Comparison of ENCODE assay signal across 18 mouse cellular contexts in the genomic region with DNA sequence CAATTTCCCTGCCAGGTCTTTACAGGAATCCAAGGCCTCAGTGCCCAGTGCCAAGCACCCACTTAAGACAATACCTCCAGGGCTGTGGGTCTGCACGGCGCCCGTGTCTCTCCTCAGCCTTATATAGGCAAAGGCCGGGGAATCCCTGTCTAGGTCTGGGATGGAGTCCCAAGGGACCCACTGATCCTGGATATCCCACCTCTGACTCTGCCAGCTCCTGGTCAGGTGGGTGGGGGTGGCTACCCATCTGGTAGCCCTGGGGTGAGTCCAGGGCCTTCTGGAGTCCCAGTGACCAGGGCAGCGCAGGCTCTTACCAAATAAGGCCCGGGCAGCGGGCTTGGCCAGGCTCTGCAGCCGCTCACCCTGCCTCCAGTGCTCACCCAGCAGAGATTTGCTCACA. TPM values are rescaled to one million over a fixed set of nuclear protein-coding genes. Genes with fewer than 3 reads are reported as not detected.
DNase-seq lines count a peak whose midpoint lies in the region; ATAC-seq lines count a peak whose summit lies in the region.
"Had no signal": no experiment of that assay in that cellular context is flagged by ENCODE, and none has a peak within 500 bp of the region (broad histone marks: within the 10 kb centered on the region; RNA-seq: fewer than 3 reads in every experiment).

No protein-coding gene starts in this region.

- H3K27ac ChIP-seq in forebrain, embryonic 13.5 days = no peak overlapping the region
- H3K27ac ChIP-seq in forebrain, embryonic 14.5 days (ENCODE audit: low read depth, low read length) = no peak overlapping the region
- H3K27ac ChIP-seq in neural tube, embryonic 11.5 days (ENCODE audit: low read depth, low read length) = no peak overlapping the region
- H3K27ac ChIP-seq in heart, embryonic 10.5 days = peak overlapping the region; percentile 65
- H3K27ac ChIP-seq: hindbrain, embryonic 13.5 days; intestine, embryonic 15.5 days; macrophage had no signal

- peak overlapping the region; percentile 1; the same call in 1 of the 2 replicates for H3K9ac ChIP-seq in forebrain, embryonic 13.5 days
- H3K9ac ChIP-seq in forebrain, embryonic 14.5 days (ENCODE audit: low read length) = no peak overlapping the region
- no peak overlapping the region for H3K9ac ChIP-seq in neural tube, embryonic 11.5 days (ENCODE audit: low read length)
- H3K9ac ChIP-seq: hindbrain, embryonic 13.5 days; intestine, embryonic 15.5 days; lung, embryonic 15.5 days had no signal

- no peaks in the 10 kb centered on the region for H3K9me3 ChIP-seq in forebrain, embryonic 13.5 days (replicated peaks)
- no peaks in the 10 kb centered on the region for H3K9me3 ChIP-seq in forebrain, embryonic 14.5 days (replicated peaks; ENCODE audit: control insufficient read depth, low read length)
- H3K9me3 ChIP-seq in neural tube, embryonic 11.5 days (ENCODE audit: control insufficient read depth, low read length) = no peaks in the 10 kb centered on the region
- H3K9me3 ChIP-seq in heart, embryonic 10.5 days = no peaks in the 10 kb centered on the region
- H3K9me3 ChIP-seq: hindbrain, embryonic 13.5 days; intestine, embryonic 15.5 days; lung, embryonic 15.5 days had no signal

- intact Hi-C loops in heart, postnatal 14 days (cut with DNase I) = no loop called here

- no peaks in the 10 kb centered on the region for H3K27me3 ChIP-seq in forebrain, embryonic 13.5 days
- H3K27me3 ChIP-seq in forebrain, embryonic 14.5 days (replicated peaks; ENCODE audit: control insufficient read depth, insufficient read depth, low read length) = no peaks in the 10 kb centered on the region
- H3K27me3 ChIP-seq in neural tube, embryonic 11.5 days (ENCODE audit: control insufficient read depth, insufficient read depth, low read length) = no peaks in the 10 kb centered on the region
- no peaks in the 10 kb centered on the region for H3K27me3 ChIP-seq in heart, embryonic 10.5 days (ENCODE audit: insufficient read depth, poor library complexity, severe bottlenecking)
- H3K27me3 ChIP-seq: intestine, embryonic 15.5 days; lung, embryonic 15.5 days had no signal

- no peak for ATAC-seq in forebrain, embryonic 13.5 days
- ATAC-seq in forebrain, embryonic 14.5 days = no peak
- ATAC-seq in neural tube, embryonic 11.5 days (ENCODE audit: insufficient read depth, low FRiP score, low TSS enrichment) = no peak
- ATAC-seq: intestine, embryonic 15.5 days had no signal

- H3K4me2 ChIP-seq in forebrain, embryonic 13.5 days = no peak overlapping the region
- H3K4me2 ChIP-seq in forebrain, embryonic 14.5 days (ENCODE audit: low read length) = no peak overlapping the region
- no peak overlapping the region for H3K4me2 ChIP-seq in neural tube, embryonic 11.5 days (ENCODE audit: low read depth)
- H3K4me2 ChIP-seq: hindbrain, embryonic 13.5 days; intestine, embryonic 15.5 days; lung, embryonic 15.5 days; midbrain, embryonic 11.5 days had no signal

- H3K4me3 ChIP-seq in forebrain, embryonic 13.5 days = no peak overlapping the region
- no peak overlapping the region for H3K4me3 ChIP-seq in forebrain, embryonic 14.5 days (ENCODE audit: low read depth, low read length)
- no peak overlapping the region for H3K4me3 ChIP-seq in neural tube, embryonic 11.5 days (ENCODE audit: low read depth, low read length)
- H3K4me3 ChIP-seq in heart, embryonic 10.5 days = no peak overlapping the region
- H3K4me3 ChIP-seq: hindbrain, embryonic 13.5 days; intestine, embryonic 15.5 days; lung, embryonic 15.5 days had no signal

- no peaks in the 10 kb centered on the region for H3K4me1 ChIP-seq in forebrain, embryonic 13.5 days
- no peaks in the 10 kb centered on the region for H3K4me1 ChIP-seq in forebrain, embryonic 14.5 days (ENCODE audit: control insufficient read depth, insufficient read depth, low read length)
- H3K4me1 ChIP-seq in neural tube, embryonic 11.5 days (ENCODE audit: control insufficient read depth, insufficient read depth, low read length) = no peaks in the 10 kb centered on the region
- H3K4me1 ChIP-seq in heart, embryonic 10.5 days = peaks cover 77% of the 10 kb centered on the region

- WGBS in forebrain, embryonic 13.5 days = 92% methylated on average over 8 of the region's 8 CpGs
- WGBS in forebrain, embryonic 14.5 days = 90% methylated on average over 8 of the region's 8 CpGs
- over 99% methylated on average over 8 of the region's 8 CpGs for WGBS in neural tube, embryonic 11.5 days
- WGBS in heart, embryonic 10.5 days = 89% methylated on average over 8 of the region's 8 CpGs

- no peak for DNase-seq in forebrain, embryonic 14.5 days (ENCODE audit: low spot score)
- DNase-seq in neural tube, embryonic 11.5 days (ENCODE audit: low spot score) = peak; percentile 8
- DNase-seq in neural tube, embryonic 10.5 days (ENCODE audit: extremely low spot score, low spot score) = no peak
- DNase-seq in heart, embryonic 10.5 days (ENCODE audit: low spot score) = no peak
- DNase-seq in heart, postnatal 14 days = peak; percentile 19 to 36
- DNase-seq in right cerebral cortex, postnatal 14 days = no peak
- no peak for DNase-seq in frontal cortex, postnatal 10 days (ENCODE audit: low spot score in 2 of 2)
- DNase-seq: adrenal gland, adult 8-10 months; cerebellum, adult 8-10 months; layer of hippocampus, postnatal 36 days; right cerebral cortex, postnatal 4 days; thymus, adult 2 months had no signal

- no peaks in the 10 kb centered on the region for H3K36me3 ChIP-seq in forebrain, embryonic 13.5 days (ENCODE audit: poor library complexity, severe bottlenecking)
- no peaks in the 10 kb centered on the region for H3K36me3 ChIP-seq in forebrain, embryonic 14.5 days (ENCODE audit: control insufficient read depth, insufficient read depth, low read length)
- no peaks in the 10 kb centered on the region for H3K36me3 ChIP-seq in neural tube, embryonic 11.5 days (ENCODE audit: control insufficient read depth, insufficient read depth, low read length)
- H3K36me3 ChIP-seq in heart, embryonic 10.5 days = no peaks in the 10 kb centered on the region
- H3K36me3 ChIP-seq: hindbrain, embryonic 13.5 days; intestine, embryonic 15.5 days; lung, embryonic 15.5 days had no signal

RNA-seq across cellular contexts. Expression of a gene that starts 32.6 kb away (rescaled TPM):
- 40.0 and 47.6 TPM in 2 replicates for polyA plus RNA-seq in forebrain, embryonic 13.5 days (2015; fragmentation: Nextera tagmentation; extraction: Ambion mirVana)
- 29.9 and 31.1 TPM in 2 replicates for polyA plus RNA-seq in forebrain, embryonic 14.5 days (2014; fragmentation: Nextera tagmentation; extraction: Ambion mirVana)
- 73.6 and 74.2 TPM in 2 replicates for polyA plus RNA-seq in neural tube, embryonic 11.5 days (2014; fragmentation: Nextera tagmentation; extraction: Ambion mirVana)
- 156 and 188 TPM in 2 replicates for polyA plus RNA-seq in heart, embryonic 10.5 days (2016; fragmentation: Nextera tagmentation; extraction: Ambion mirVana)
- total RNA-seq in heart, postnatal 14 days (2021) = 100 to 1,000 TPM; 198 to 232 TPM

RNA-seq across cellular contexts. Expression of a gene that starts 53.0 kb away (rescaled TPM):
- polyA plus RNA-seq in forebrain, embryonic 13.5 days (2015; fragmentation: Nextera tagmentation; extraction: Ambion mirVana) = 146 and 148 TPM in 2 replicates
- 148 and 156 TPM in 2 replicates for polyA plus RNA-seq in forebrain, embryonic 14.5 days (2014; fragmentation: Nextera tagmentation; extraction: Ambion mirVana)
- 137 and 140 TPM in 2 replicates for polyA plus RNA-seq in neural tube, embryonic 11.5 days (2014; fragmentation: Nextera tagmentation; extraction: Ambion mirVana)
- 139 and 162 TPM in 2 replicates for polyA plus RNA-seq in heart, embryonic 10.5 days (2016; fragmentation: Nextera tagmentation; extraction: Ambion mirVana)
- total RNA-seq in heart, postnatal 14 days (2021) = 10 to 100 TPM; 29.6 to 32.7 TPM

Comparison
In these comparisons a context has a peak if more than half of its experiments do, and no peak if none do; other contexts are left out.
1. DNase-seq: peak in neural tube, embryonic 11.5 days (single experiment) and heart, postnatal 14 days (2 of 2); none in forebrain, embryonic 14.5 days (single experiment), neural tube, embryonic 10.5 days (single experiment), heart, embryonic 10.5 days (single experiment), right cerebral cortex, postnatal 14 days (single experiment) and frontal cortex, postnatal 10 days (0 of 2).